Mouse (Mus musculus) heart, embryonic 11.5 days (tissue): ENCODE measurements around the gene Kirrel3. TPM values are rescaled to one million over a fixed set of nuclear protein-coding genes. Genes with fewer than 3 reads are reported as not detected.

Experiments used
- ATAC-seq: fragments of 200-750 bp; cut with Nextera tagmentation; replicated peaks from 2 replicates; pipeline ENCODE4 v1.8.0; 2017; ENCODE audit warnings: moderate library complexity; ENCODE audit not compliant: insufficient number of reproducible peaks, low FRiP score, low TSS enrichment
- H3K27ac ChIP-seq: fragments of 300-500 bp; sonication (generic); 2 replicates; pipeline ENCODE4 v1.5.1; 2014; ENCODE audit warnings: mild to moderate bottlenecking, low read depth, low read length
- H3K27me3 ChIP-seq: fragments of 300-500 bp; sonication (generic); 2 replicates; pipeline ENCODE4 v1.6.1; 2014; ENCODE audit warnings: mild to moderate bottlenecking, low read length, mixed read lengths; ENCODE audit not compliant: control insufficient read depth, insufficient read depth
- H3K36me3 ChIP-seq: fragments of 300-500 bp; sonication (generic); 2 replicates; pipeline ENCODE4 v1.6.1; 2014; ENCODE audit warnings: mild to moderate bottlenecking, low read length, moderate library complexity, mixed read lengths; ENCODE audit not compliant: control insufficient read depth, insufficient read depth
- H3K4me1 ChIP-seq: fragments of 300-500 bp; sonication (generic); 2 replicates; pipeline ENCODE4 v1.6.1; 2014; ENCODE audit warnings: low read length; ENCODE audit not compliant: control insufficient read depth, insufficient read depth
- H3K4me2 ChIP-seq: fragments of 300-500 bp; sonication (generic); 2 replicates; pipeline ENCODE4 v1.6.1; 2014; ENCODE audit warnings: mild to moderate bottlenecking, moderate library complexity
- H3K4me3 ChIP-seq: fragments of 300-500 bp; sonication (generic); 2 replicates; pipeline ENCODE4 v1.5.1; 2014; ENCODE audit warnings: low read depth, low read length
- H3K9ac ChIP-seq: fragments of 300-500 bp; sonication (generic); 2 replicates; pipeline ENCODE4 v1.6.1; 2014; ENCODE audit warnings: mild to moderate bottlenecking, low read depth, low read length, moderate library complexity
- H3K9me3 ChIP-seq: fragments of 300-500 bp; sonication (generic); replicated peaks from 2 replicates; pipeline ENCODE4 v1.6.1; 2016; ENCODE audit warnings: low read length; ENCODE audit not compliant: control insufficient read depth
- WGBS: fragments of 180-500 bp; shearing (Covaris S2); extraction: QIAGEN DNeasy Blood & Tissue Kit; methylation state at CpG from one replicate; pipeline ENCODE4 v1.1.7; 2014; ENCODE audit not compliant: insufficient replicate concordance; 5-methylcytosine and 5-hydroxymethylcytosine counted together
- polyA plus RNA-seq: library from polyadenylated mRNA; unstranded; fragments of >200 nt; fragmentation: Nextera tagmentation; extraction: Ambion mirVana; gene quantifications from 2 replicates; pipeline ENCODE4 v1.2.1, GENCODE M21; 2014

Gene Kirrel3
- polyA plus RNA-seq, 1 experiment from 2014 or later, result 1.0 TPM

- peaks cover 21% of the 10 kb centered on the region for H3K4me1 ChIP-seq
- no peak overlapping the region for H3K9ac ChIP-seq
- no peak for ATAC-seq
- peak overlapping the region; percentile 50; the same call in 1 of the 2 replicates for H3K27ac ChIP-seq
- no peaks in the 10 kb centered on the region; the same call in 1 of the 2 replicates for H3K27me3 ChIP-seq
- H3K4me3 ChIP-seq, result no peak overlapping the region
- WGBS, result 27% methylated on average over 5 of the region's 5 CpGs
- H3K36me3 ChIP-seq, result no peaks in the 10 kb centered on the region
- H3K9me3 ChIP-seq, result no peaks in the 10 kb centered on the region; the same call in 1 of the 2 replicates
- H3K4me2 ChIP-seq, result no peak overlapping the region
Measured at GRCm38 (mm10) chr9:35039846-35040245, 554.2 kb downstream of the Kirrel3 start.

GRCm38 (mm10) chr9:35041493-35041892 lies 555.8 kb downstream of the Kirrel3 start:
- Histone ChIP-seq H3K27me3 (no peaks in the 10 kb centered on the region), H3K4me2 (no peak overlapping the region), H3K4me3 (no peak overlapping the region), H3K36me3 (no peaks in the 10 kb centered on the region), H3K9ac (no peak overlapping the region; the same call in 1 of the 2 replicates), H3K4me1 (peaks cover 35% of the 10 kb centered on the region), H3K9me3 (no peaks in the 10 kb centered on the region; the same call in 1 of the 2 replicates), H3K27ac (no peak overlapping the region)
- 44% methylated on average over 5 of the region's 5 CpGs for WGBS
- ATAC-seq, result no peak

- H3K27ac ChIP-seq, result no peak overlapping the region
- H3K9me3 ChIP-seq, result no peaks in the 10 kb centered on the region
- H3K4me1 ChIP-seq, result peaks cover 35% of the 10 kb centered on the region
- no peaks in the 10 kb centered on the region for H3K27me3 ChIP-seq
- H3K9ac ChIP-seq, result no peak overlapping the region
- H3K36me3 ChIP-seq, result 0 out of 2 replicates have a peak, but pooled peaks cover 5% of the 10 kb centered on the region
- no peak for ATAC-seq
- H3K4me2 ChIP-seq, result no peak overlapping the region
- 68% methylated on average over 7 of the region's 7 CpGs for WGBS
- H3K4me3 ChIP-seq, result no peak overlapping the region
Measured at GRCm38 (mm10) chr9:35043619-35044018, 557.9 kb downstream of the Kirrel3 start.

DNA sequence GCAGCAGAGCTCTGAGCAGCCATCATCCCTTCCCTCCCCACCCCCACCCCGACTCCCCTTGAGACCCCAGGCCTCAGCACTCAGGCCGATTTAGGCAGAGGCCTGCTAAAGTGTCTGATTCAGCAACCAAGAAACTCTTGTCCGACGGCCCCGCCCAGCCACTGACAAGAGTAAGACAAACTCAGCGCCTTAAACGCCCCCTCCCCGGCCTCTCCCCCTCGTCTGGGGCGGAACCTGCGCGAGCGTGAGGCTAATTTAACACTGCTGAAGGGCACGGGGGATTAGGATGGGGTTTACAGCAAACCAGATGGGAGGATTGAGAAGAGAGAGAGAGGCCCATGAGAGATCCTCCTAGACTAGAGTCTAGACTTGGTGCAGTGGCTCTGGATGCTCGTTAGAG lies 558.8 kb downstream of the Kirrel3 start:
- H3K9me3 ChIP-seq, result no peaks in the 10 kb centered on the region
- WGBS, result 25% methylated on average over 15 of the region's 15 CpGs
- peaks cover 29% of the 10 kb centered on the region for H3K4me1 ChIP-seq
- H3K4me3 ChIP-seq, result no peak overlapping the region
- no peak for ATAC-seq
- H3K4me2 ChIP-seq, result peak overlapping the region; percentile 9; the same call in 1 of the 2 replicates
- no peak overlapping the region for H3K9ac ChIP-seq
- no peaks in the 10 kb centered on the region for H3K27me3 ChIP-seq
- H3K27ac ChIP-seq, result no peak overlapping the region
- 0 out of 2 replicates have a peak, but pooled peaks cover 5% of the 10 kb centered on the region for H3K36me3 ChIP-seq

DNA sequence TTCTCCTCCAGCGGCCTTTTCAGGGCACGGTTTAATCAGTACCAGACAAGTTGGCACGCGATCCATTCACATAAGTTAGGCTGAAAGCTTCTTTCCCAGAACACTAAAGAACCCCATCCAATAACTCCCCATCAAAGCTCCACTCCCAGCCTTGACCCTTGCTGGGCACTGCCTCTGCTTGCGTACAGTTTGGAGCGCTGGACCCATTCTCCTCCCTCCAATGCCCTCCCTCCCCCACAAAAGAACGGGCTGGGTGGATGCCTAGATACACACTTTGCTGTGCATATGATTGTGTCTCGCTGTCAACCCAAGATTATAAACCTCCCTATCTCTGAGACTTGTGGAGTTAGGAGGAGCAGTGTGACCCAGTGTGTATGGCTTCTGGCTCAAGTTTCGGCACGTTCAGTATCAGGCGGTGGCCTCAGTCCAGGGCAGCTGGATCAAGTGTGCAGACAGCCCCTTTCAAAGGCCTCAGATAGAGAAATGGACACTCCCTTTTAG lies 559.4 kb downstream of the Kirrel3 start:
- peak; percentile 74 for ATAC-seq
- H3K9ac ChIP-seq, result no peak overlapping the region
- peak overlapping the region; percentile 31; the same call in 1 of the 2 replicates for H3K27ac ChIP-seq
- H3K4me3 ChIP-seq, result no peak overlapping the region
- WGBS, result 51% methylated on average over 11 of the region's 11 CpGs
- no peaks in the 10 kb centered on the region for H3K27me3 ChIP-seq
- no peak overlapping the region for H3K4me2 ChIP-seq
- peaks cover 29% of the 10 kb centered on the region for H3K4me1 ChIP-seq
- H3K36me3 ChIP-seq, result 0 out of 2 replicates have a peak, but pooled peaks cover 5% of the 10 kb centered on the region
- no peaks in the 10 kb centered on the region for H3K9me3 ChIP-seq

DNA sequence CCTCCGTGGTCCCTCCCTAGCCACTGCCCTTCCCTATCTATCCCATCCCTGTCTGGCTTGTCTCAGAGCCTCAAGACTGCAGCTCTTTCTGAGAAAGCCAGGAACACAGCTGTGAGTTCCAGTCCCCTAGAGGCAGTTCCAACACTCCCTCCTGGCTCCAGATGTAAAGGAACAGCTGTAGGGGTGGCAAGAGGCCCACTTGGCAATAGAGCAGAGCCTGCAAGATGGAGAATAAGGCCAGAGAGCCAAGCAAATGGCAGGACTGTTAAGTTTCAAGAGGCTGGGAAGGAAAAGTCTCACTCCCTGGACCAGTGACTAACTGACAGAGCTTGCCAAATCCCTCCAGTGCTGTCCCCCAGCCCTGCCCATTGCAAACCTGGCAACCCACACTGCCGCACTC lies 560.1 kb downstream of the Kirrel3 start:
- Histone ChIP-seq H3K27ac (peak overlapping the region; percentile 31; the same call in 1 of the 2 replicates), H3K9me3 (no peaks in the 10 kb centered on the region), H3K4me3 (no peak overlapping the region), H3K9ac (no peak overlapping the region), H3K4me1 (peaks cover 26% of the 10 kb centered on the region), H3K36me3 (0 out of 2 replicates have a peak, but pooled peaks cover 5% of the 10 kb centered on the region), H3K27me3 (no peaks in the 10 kb centered on the region), H3K4me2 (no peak overlapping the region; the same call in 1 of the 2 replicates)
- 63% methylated on average over 2 of the region's 2 CpGs for WGBS
- ATAC-seq, result no peak

DNA sequence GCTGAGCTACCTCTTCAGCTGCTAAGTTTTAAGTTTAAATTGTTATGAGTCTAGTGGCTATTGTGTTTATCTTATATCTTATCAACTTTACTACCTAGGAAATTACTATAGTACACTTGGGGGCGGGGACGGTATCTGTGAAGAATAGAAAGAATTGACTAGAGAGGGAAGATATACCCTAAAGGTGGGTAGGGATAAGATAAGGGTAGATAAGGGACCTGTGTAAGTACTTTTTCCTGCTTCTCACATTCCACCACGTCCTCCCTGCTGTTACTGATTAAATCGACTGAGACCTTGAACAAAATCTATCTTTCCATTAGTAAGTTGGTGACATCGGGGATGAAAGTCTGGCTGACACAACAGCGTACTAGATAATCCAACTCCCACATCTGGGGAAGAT lies 562.8 kb downstream of the Kirrel3 start:
- Histone ChIP-seq H3K9ac (no peak overlapping the region), H3K27me3 (peaks cover 4% of the 10 kb centered on the region; the same call in 1 of the 2 replicates), H3K9me3 (no peaks in the 10 kb centered on the region), H3K36me3 (0 out of 2 replicates have a peak, but pooled peaks cover 5% of the 10 kb centered on the region), H3K4me1 (peaks cover 30% of the 10 kb centered on the region), H3K27ac (no peak overlapping the region), H3K4me3 (no peak overlapping the region), H3K4me2 (no peak overlapping the region)
- WGBS, result 51% methylated on average over 6 of the region's 6 CpGs
- no peak for ATAC-seq

DNA sequence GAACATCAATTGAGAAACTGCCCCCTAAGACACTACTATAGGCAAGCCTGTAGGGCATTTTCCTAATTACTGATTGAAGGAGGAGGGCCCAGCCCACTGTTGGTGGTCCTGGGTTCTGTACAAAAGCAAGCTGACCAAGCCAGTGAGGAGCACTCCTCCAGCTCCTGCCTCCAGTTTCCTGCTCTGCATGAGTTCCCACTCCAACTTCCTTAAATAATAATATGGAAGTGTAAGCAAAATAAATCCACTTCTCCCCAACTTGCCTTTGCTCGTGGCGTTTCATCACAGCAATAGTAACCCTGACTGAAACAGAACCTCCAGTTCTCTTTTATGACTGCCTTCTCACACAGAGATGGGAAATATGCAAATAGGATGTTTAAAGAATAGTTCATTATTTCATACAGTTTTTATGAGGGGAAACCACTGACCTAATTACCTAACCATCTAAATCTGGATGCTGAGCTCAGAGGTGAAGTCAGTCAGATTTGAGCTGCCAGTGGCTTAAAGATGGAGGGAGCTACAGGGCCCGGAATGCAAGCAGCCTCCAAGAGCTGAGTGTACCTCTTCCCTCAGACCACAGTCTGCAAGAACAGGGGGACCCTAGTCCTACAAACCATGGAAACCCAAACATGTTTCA lies 564.3 kb downstream of the Kirrel3 start:
- Histone ChIP-seq H3K27me3 (peaks cover 8% of the 10 kb centered on the region), H3K36me3 (peaks cover 5% of the 10 kb centered on the region; the same call in 1 of the 2 replicates), H3K27ac (no peak overlapping the region), H3K9me3 (no peaks in the 10 kb centered on the region), H3K4me2 (no peak overlapping the region), H3K4me3 (no peak overlapping the region), H3K9ac (no peak overlapping the region), H3K4me1 (peaks cover 21% of the 10 kb centered on the region)
- WGBS, result 90% methylated on average over 3 of the region's 3 CpGs
- no peak for ATAC-seq
